Mouse (Mus musculus) Muller cell, postnatal 12 days (primary cell): ENCODE results near the gene Sox5.

ENCODE experiments used
- DNase-seq: peaks from one replicate; pipeline ENCODE4 v3.0.0-alpha.2; 2015; ENCODE audit errors: inconsistent ontology term

The Sox5 gene

DNA sequence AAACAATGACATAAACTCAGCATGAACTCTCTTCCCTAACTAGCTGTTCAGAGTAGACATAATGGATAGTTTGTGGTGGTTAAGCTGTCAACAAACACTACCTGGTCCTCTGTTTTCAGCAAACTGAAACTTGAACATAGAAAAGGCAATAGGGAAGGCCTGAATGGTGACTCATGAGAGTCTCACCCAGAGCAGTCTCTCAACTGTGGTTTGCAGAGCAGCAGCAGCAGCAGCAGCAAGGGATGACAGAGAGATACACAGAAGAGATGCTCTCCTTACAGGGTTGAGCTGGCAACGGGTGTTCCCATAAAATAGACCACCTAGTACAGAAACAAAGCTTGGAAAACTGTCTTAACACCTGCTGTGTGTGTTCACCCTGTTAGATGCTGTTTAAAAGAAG, 661.8 kb downstream of the Sox5 start:
- DNase-seq: peak; percentile 21

DNA sequence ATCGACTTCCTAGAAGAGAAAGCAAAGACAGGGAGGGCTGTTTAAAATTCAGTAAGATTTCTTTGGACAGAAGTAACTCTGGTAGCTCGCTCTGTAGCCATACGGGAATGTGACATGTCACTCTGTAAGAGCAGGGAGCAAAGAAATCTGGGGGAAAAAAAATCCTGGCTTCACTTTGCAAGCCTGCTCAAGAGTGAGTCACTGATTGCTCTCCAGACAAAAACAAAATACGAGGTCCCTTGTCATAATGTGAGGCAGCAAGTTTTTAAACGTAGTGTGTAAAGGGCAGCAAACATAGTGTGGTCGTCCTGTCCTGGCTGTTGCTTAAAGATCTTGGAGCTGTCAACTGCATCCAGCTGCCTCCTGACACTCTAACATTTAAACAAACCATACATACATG, 665.1 kb downstream of the Sox5 start:
- no peak for DNase-seq

DNA sequence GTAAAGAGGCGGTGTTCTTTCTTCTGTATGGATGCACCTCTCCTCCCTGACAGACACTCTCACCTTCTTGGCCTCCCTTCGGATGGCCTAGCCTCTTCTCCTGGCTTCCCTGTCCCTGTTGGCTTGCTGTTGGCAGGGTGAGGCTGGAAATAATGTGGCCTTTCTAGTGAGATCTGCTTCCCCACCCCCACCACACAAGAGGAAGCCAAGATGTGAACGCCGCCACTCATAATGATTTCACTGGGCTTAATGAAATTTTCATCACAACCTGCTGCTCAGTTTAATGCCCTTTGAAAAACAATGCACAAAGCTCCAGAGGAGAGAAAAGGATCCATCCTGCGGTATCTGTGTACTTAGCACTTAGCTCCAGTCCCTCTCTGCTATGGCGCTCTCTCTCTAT, 670.2 kb downstream of the Sox5 start:
- DNase-seq: no peak

DNA sequence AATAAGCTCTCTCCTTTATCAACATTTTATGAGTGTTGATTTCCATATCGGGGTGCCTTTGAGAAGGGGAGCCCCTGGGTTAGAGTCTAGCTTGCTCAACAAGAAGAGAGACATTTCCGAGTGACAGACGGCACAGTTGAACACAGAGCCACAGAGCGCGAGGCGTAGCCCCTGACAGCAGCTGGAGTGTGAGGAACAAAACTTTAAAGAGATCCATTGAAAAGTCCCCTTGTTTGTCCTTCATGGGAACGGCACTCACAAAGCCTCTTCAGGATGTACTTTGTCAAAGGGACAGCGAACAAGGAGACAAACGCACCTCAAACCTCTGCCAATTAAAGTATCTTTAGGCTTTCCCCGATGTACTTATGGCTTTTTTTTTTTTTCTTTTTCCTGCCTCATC, 674.9 kb downstream of the Sox5 start:
- DNase-seq: no peak

DNA sequence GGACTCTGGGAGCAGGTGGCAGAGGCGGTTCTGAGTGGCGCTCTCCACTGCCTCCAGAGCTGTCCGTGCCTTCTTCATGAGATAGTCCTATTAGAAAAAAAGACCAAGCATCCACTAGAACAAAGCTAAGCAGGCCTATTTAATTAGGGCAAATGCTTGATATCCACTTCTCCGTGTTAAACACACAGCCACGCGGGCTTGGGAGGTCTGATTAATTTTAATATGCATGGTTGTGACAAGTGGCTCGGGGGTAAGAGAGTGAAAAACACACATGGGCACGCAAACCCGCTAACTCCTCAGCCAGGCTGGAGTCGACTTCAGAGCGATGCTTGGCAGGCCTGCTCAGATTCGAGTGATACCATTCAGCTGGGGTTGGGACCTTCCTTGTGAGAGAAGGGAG, 676.1 kb downstream of the Sox5 start:
- DNase-seq: no peak

DNA sequence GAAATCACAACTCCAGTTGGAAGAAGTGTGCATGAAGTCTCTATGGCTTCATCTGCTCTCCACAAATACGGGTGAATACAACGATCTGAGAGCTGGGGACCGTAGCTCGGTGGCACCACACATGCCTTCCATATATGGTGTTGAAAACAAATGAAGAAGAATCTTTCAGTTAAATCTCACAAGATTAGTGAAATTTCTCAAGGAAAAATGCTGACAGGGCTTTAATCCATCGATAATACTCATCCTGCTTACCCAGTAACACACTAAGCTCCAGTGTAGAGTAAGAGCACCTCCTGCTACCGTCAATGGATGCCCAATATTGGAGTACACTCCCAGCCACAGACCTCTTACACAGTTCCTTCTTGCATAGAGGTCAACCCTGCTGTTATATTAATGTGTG, 678.2 kb downstream of the Sox5 start:
- DNase-seq: no peak

DNA sequence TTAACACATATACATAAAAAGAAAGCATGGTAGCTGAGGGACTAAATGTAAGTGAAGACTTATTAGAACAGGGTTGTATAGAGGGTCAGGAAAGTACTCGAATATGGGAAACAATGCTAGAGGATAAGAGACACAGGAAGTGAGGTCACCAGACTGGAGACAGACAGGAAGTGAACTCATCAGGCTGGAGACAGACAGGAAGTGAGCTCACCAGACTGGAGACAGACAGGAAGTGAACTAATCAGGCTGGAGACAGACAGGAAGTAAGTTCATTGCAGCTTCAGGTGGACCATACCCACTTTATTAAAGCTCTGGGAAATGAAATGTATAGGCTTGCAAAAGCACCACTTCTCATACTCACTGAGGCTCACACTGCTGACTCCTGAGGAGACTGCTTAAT, 680.9 kb downstream of the Sox5 start:
- DNase-seq: no peak

DNA sequence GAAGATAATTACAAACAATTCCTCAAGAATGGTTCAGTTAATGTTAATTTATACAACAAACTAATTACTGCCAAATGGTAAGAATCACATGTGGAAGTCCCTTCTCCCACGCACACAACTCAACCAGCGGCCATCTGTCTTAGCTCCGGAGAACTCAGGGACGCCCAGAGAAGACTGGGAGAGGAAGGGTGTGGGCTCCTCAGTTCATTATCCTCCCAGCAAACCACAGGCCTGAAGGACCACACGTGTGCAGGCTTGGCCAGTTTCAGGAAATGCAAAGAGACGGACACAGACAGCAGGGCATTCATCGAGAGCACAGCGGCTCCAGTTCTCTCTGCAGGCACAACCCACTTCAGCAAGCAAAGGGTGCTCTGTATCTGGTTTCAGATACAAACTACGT, 683.7 kb downstream of the Sox5 start:
- DNase-seq: no peak

DNA sequence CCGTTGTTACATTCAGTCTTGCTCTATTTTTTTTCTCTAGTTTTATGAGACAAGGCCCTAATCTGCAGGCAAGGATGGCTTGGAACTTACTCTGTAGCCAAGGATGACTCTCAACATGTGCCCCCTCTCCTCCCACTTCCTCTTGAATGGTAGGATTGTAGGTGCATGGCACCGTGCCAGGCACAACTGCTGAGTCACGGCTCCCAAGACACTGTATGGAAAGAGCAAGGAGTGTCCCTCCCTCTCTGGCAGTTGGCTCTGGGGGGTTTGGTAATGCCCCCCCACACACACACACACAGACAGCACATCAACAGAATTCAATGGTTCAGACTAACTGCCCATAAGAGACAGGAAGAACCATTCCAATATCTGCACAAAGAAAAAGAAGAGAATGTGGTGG, 693.5 kb downstream of the Sox5 start:
- peak; percentile 23 for DNase-seq

DNA sequence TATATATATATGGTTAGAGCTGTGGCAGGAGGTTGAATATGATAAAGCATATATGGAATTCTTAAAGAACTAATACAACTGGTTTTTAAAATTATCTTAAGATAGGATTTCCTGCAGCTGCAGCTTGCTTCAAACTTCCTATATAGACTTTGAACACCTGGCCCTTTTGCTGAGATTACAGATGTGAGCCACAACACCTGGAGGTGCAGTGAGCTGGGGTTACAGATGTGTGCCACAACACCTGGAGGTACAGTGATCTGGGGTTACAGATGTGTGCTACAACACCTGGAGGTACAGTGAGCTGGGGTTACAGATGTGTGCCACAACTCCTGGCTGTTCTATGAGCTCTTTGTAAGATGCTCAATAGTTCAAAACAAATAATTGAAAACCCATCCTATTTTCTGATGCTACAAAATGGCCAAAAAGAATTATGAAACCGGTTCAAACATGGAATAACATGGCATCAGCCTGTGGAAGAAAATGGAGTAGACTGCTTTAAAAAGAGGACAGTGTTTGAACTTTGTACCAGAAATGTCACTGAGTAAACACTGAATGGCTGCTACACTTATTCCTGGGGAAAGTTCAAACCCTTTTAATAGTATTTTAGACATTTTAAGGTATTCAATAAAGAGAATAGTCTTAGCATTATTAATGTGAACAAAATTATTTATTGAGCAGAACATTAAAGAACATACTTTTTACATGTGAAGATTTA, 695.5 kb downstream of the Sox5 start:
- DNase-seq: no peak

DNA sequence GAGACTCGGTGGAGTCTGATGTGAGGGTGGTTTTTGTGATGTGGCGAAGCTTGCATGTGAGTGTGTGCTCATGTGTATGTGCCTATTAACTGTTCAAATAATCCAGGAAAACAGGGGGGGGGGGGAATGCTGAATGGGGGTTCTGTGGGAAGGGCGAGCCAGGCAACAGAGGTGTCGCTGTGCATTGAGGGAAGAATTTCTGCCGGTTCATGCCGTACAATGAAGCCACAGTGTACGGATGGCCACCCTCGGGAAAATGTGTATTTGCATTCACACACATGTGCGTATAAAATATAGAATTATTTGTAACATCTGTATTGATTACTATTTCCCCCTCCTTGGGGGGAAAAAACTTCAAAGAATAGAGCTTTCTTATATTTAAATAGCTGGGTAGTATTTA, 699.5 kb downstream of the Sox5 start:
- DNase-seq: no peak

DNA sequence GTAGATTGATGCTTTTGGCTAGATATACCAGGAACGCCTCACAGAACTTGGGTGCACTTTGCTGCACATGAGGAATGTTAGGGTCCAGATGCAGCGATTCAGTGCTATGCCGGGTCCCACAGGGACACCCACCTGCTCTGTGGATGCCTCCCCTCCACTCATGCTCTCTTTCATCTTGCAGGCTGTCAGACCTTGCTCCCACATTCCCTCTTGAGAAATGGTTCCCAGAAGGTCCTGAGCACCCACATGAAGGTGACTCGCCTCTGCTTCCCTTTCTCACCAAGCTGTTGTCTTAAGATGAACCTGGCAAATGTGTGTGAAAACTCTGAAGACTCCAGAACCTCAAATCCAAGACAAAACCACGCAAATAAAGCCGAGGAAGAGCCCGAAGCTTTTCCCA, 704.0 kb downstream of the Sox5 start:
- DNase-seq: no peak

DNA sequence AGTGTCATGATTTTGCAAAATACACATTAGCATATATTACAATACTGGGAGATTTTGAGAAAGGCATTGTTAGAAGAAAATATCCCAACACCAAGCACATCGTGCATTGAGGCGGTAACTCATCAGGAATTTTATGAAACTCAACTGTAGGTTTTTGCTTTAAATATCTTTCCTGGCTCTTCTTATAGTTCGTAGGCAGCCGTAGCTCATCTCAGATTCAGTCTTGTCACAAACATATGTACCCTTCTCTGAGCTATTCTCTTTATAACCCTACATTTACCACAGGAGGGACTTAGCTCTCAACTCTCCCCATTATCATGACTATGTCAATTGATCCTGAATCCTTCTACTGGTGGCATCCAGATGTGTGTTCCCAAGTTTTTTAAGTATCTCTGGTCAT, 705.4 kb downstream of the Sox5 start:
- no peak for DNase-seq

DNA sequence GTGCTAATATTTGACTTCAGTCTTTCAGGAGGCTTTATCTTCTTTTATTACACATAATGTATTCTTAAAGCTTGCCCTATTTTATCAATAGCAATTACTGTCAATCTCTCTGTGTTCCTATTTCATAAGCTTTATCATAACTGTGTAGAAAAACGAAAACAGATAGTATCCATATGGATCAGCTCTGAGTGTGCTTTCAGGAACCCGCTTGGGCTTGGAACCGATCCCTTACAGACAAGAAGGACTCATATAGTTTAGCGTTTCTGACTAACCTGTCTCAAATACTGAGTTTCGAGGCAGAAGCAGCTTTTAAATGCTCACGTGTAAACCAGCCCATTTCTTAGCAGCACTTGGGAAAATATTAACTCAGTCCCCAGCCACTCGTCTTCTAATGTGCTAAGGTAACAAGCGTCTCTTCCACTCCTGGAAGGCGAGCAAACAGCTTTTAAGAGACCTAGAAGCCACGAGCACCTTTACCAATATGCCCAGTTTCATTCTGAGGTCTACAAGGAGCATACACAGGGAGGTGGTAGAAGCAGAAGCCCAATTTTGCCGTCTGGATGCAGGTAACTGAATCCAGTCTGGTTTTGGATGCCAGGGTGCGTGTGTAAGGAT, 706.3 kb downstream of the Sox5 start:
- DNase-seq: peak; percentile 5

DNA sequence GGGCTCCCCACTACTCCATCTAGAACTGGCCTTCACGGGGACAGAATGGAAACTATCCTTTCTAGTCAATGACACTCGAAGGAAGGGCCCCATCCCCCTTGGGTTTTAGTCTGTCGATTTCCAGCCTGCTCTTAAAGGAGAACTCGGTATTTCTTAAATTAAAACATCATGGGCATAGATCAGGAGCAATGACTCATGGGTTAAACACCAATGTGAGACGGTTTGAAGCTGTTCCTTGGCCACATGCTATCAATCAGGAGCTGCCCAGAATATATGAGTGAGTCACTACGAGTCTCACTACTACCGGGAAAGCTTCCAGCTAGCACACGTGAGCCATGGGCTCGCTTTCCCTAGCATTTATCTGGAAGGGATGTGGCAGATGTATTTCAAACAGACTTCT, 707.0 kb downstream of the Sox5 start:
- peak; percentile 69 for DNase-seq

DNA sequence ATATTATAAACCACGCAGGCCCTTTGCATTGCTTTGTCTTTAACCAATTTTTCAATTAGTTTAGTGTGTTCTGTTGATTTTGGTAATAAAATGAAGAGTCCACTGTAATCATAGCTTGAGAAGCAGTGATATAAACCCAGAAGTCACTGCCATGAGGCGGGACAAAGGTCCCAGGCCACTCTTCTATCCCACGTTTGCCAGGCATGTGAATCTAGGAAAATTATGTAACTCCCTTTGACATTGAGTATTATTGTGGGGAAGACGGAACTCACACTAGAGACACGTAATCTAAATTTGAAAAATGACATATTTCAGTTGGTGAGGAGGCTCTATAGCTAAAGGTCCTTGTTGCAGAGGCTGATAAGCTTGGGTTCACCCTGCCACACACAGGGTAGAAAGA, 711.3 kb downstream of the Sox5 start:
- DNase-seq: no peak

DNA sequence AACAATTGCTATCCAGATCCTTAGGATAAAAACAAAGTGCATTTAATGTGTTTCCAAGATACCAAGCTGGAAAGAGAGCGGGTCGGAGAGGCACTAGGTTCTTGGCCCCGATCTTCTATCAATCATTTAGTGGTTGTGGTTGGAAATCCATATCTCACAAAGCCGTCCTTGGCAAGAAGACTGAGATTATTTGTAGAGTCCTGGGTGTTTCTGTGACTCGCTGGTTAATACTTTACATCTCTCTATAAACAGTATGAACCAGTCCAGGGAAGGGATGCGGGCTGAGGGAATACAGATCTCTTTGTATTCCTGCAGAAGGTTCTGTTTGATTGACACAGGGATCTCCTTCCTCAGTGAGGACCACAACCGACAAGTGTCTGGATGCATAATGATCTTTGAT, 714.3 kb downstream of the Sox5 start:
- peak; percentile 14 for DNase-seq

DNA sequence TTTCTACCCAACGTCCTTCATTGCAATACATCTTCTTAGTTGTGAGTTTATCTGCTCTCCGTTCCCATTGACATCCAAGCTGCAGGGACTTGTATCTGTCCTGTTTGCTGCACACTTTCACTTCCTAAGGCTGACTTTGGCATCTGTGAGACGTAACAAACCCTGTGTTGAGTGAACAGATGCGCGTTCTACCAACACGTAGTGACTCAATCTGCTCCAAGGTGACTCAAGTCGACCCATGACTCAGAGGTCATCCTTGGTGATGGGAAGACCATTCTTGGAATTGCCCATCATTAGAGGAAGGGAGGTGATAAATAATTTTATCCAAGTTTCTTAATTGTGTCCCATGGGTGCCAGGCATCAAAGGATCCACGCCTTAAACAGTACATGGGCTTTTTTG, 719.3 kb downstream of the Sox5 start:
- no peak for DNase-seq

DNA sequence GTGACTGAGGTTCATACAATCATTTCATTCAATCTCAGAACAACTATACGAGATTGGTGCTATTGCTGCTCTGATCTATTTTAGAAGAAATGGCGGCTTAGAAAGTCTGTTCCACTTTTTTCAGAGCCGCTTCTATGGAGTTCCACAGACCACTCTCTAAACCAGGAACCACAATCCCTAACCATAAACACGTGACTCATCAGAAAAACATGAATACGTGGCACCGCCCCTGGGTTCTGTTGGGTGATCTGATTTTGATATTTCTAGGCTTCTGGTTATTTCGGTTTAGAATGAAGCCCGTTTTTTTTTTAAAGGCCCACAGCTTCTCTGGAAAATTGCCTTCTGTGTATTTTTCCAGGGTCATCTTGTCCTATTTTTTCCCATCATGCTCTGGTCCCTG, 720.0 kb downstream of the Sox5 start:
- DNase-seq: peak; percentile 22

DNA sequence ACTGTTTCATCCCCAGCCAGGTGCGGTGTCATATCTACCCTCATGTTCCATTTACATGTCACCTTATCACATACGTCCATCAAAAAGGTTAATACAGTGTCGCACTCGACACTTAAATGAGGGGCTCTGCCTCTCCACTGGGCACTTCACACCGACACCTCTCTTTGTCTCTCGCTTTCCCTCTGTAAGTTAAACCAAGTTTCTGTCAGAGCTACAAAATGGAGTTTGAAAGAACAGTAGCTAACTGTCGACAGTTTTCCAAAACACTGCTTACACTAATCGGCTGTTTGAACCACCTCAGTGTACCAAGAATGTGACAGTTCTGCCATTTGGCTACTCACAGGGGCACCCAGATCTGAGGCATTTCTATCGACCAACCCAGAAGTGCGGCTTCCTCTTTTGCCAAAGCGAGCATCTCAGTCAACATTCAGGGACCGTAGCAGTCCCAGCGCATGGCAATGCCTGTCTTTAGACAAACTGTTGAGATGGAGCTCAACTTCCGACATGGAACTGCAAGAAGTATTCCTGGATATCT, 724.6 kb downstream of the Sox5 start:
- DNase-seq: no peak

DNA sequence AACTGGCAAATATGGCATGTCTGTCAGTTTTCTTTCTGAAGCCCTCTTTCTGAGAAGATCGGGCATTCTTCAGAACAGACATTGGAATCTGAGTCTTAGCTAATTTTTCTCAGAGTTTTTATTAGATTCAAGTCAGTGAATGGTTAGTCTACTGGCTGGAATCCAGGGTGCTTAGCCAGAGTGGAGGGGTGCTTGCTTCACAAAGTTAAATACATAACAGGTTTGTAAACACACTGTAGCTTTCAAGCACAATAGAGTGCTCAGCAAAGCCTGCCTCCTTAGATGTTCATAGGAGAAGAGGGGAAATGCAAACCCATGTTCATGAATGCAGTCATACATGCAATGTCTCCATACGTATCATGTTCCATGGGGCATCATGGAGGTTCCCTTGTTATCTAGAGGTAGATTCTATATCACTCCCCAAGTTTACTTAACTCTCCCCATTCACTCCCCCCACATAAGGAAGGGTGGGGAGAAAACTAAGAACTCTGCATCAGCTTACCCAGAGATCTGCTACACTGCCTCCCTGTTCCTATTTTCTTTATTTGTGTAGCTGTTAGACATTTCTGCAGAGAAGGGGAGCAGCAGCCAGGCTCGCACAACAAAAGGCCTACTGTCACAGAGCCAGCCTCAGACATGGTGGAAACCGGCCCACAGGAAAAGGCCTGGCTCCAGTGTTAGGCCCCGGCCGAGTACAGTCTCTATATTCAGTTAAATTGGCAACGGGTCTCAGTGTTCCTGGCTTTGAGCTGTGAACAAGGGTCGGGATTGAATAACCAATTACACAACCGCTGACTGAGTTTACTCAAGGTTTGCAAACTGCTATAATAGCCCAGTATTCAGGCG, 725.3 kb downstream of the Sox5 start:
- DNase-seq: peak; percentile 81

DNA sequence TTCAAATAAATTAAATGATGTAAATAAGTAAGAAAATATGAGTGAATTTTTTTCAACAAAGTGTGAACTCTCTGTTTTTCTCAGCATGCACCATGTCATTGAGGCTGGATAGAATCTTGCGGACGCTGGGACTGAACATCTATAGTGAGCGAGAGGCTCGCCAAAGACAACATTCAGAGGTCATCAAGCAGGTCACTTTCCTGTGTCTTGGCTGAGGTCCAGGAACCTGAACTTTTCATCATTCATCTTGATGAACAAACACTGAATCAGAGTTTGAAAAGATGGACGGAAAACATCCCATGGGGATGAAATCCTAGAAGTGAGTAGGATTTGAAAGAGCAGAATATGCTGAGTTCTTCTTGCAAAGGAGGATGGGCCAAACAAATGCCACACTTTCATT, 729.3 kb downstream of the Sox5 start:
- no peak for DNase-seq

DNA sequence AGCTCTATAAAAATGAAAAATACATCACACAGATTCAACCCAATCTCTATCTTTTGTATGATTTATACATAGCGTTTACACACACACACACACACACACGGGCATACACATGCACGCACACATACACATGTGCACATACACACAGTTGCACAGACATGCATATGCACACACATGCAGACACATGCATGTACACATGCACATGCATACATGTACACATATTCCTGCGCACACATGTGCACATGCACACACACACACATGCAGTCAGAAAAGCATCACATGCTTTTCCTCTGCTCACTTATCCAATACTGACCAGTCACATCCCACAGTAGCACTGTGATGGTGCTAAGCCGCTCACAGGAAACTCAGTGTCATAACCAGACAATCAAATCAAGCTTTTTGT, 730.5 kb downstream of the Sox5 start:
- no peak for DNase-seq
